Mouse (Mus musculus): ENCODE measurements at regions not wholly inside any gene's neighbourhood (a gene's known extent, or its start where the extent isn't known, plus 50 kb on each side); places are given as distances from the start of the nearest gene placed in this dataset.
A peak's percentile ranks its signal among the peaks of the same experiment; 100 is the strongest.
"Not testable (repeated sequence)": the region's sequence is repeated elsewhere in the genome, so short reads cannot be mapped to it uniquely, and the experiment has no call there.

- DNase-seq (ENCODE audit: extremely low read depth, low read depth): no peak
Observed at GRCm38 (mm10) chr1:150160314-150160713, 60.5 kb downstream of the Ptgs2 start.

GRCm38 (mm10) chr1:150164890-150165596, 65.2 kb downstream of the Ptgs2 start:
- DNase-seq (ENCODE audit: extremely low read depth, low read depth): peak; percentile 68

DNA sequence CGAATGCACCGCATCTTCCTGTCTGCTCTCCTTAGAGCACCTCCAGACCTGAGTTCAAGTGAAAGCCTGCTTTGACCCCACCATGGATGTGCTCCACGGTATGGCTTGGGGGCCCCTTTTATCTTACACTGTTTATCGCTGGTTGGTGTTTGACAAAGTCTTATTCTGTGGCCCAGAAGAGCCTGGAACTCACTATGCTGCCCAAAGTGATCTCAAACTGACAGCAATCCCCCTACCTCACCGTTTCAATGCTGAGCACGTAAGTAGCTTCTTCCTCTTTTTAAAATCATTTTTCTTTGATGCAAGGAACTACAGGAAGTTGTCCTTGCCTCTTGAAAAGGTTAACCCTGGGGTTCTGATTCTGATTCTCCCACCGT, 65.8 kb downstream of the Ptgs2 start:
- peak; percentile 38 for DNase-seq (ENCODE audit: extremely low read depth, low read depth)

GRCm38 (mm10) chr1:150167172-150167571, 67.3 kb downstream of the Ptgs2 start:
- no peak for DNase-seq (ENCODE audit: extremely low read depth, low read depth)

DNA sequence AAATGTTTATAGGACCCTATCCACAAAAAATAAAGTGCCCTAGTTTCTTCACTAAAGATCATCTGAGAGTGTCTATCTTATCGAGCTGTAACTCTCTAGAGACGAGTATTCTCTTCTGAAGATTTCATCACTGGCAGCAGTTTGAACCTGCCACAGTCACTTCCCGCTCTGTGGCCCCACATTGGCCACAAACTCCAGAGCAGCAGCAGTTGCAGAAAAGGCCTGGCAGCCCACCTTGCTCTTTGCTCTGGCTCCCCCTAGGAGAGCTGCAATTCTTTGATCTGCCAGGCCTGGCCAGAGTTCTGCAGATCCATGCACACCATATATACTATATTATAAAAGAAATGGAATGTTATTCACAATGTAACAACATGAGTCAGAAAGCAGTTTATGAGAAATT, 74.4 kb downstream of the Ptgs2 start:
- DNase-seq (ENCODE audit: extremely low read depth, low read depth): no peak

DNA sequence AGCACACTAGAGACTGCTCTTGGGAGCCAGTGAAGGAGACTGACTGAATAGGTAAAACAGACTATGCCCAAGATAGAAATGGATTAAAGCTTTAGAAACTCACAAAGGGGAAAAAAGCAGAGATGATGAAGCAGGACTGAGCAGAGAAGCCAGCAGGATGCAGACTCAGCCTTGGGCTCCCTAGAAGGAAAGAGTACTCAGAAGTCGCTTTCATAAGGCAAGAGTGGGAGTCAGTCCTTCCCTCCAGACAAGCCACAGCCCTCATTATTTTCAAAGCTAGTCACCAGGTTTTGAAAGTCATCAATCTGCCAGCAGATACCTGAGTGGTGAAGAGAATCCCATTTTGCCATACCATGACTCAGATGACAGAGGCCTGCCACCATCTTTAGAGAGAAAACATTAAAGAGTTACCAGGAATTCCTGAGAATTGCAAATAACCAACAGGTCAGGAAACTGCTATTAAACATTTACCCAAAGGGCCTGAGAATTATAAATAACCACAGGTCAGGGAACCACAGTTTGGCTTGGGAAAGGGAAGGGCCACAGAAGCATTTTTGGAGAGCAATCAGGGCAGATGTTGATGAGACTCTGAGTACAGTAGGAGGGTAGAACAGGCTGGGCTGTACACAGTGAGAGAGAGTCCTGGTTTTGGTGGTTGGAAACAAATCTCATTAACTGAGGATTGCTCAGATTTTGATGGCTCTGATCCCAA, 77.4 kb downstream of the Ptgs2 start:
- DNase-seq (ENCODE audit: extremely low read depth, low read depth): no peak

DNA sequence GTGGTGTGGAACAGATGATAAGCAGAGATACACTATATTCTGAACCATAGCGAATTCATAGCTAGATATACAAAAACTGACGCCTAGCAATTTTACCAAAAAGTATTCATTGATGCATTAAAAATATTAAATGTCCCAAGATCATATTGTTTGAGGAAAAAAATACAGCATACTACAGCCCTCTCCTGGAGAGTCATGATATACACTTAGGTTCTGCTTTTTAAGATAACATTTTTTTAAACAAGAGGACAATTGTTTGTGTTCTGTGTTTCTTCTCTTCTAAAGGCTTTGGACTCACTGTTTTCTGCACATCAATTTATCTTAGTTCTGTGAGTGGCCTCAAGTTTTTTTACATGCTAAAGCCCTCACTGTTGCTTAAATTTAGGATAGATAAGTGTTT, 102.2 kb downstream of the Ptgs2 start:
- DNase-seq (ENCODE audit: extremely low read depth, low read depth): peak; percentile 7

- DNase-seq (ENCODE audit: extremely low read depth, low read depth): no peak
Observed at GRCm38 (mm10) chr1:150212454-150212853, 106.8 kb upstream of the Pdc start.

DNA sequence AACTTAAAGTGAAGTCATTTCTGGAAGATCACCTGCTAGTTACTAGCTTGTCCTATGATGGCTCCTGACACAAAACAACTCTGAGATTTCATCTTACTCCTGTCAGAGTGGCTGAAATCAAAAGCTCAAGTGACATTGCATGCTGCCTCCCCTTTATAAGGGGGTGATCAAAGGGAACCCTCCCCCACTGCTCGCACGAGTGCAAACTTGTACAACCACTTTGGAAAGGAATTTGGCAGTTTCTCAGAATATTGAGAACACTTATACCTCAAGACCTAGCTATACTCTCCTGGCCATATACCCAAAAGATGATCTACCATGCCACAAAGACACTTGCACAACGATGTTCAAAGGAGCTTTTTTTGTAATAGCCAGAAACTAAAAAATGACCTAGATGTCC, 102.5 kb upstream of the Pdc start:
- DNase-seq (ENCODE audit: extremely low read depth, low read depth): no peak

- no peak for DNase-seq (ENCODE audit: extremely low read depth, low read depth)
Observed at GRCm38 (mm10) chr1:150218802-150219201, 100.4 kb upstream of the Pdc start.

DNA sequence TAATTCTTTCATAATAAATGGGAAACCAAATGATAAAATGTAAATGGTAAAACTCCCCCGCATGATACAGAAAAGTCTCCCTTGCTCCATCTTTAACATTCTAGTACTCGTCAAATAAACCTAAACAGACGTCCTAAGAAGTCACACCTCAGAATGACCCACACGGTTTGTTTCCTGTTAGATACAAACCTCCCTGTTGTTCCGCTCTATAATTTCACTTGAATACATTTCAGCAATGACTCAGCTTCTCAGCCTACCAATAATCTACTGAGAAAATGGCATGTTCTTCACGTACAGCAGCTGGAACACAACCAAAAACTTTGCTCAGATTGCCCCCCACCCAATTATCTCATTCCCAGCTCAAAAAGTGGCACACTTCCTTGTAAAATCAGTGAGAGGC, 93.7 kb upstream of the Pdc start:
- no peak for DNase-seq (ENCODE audit: extremely low read depth, low read depth)

- not testable (repeated sequence) for DNase-seq (ENCODE audit: extremely low read depth, low read depth)
Observed at GRCm38 (mm10) chr1:150239504-150239903, 79.7 kb upstream of the Pdc start.

- DNase-seq (ENCODE audit: extremely low read depth, low read depth): no peak
Observed at GRCm38 (mm10) chr1:150240110-150240509, 79.1 kb upstream of the Pdc start.

DNA sequence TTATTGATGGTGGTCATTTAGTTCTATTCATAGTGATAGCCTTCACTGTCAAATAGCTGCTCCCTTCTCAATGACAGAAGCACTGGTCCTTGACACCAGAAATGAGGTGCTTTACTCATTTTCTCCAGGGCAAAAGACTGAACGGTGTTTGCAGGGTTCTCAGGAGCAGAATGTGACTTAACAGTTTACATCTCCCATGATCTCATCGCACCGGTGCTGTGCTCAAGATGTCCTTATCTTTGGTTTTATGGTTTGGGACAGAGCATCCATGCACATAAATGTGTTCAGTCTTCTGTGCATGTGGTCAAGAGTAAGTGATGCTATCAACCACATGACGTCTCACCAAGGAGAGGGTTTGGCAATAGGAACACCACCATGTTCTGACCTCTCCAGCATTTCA, 78.1 kb upstream of the Pdc start:
- DNase-seq (ENCODE audit: extremely low read depth, low read depth): no peak

DNA sequence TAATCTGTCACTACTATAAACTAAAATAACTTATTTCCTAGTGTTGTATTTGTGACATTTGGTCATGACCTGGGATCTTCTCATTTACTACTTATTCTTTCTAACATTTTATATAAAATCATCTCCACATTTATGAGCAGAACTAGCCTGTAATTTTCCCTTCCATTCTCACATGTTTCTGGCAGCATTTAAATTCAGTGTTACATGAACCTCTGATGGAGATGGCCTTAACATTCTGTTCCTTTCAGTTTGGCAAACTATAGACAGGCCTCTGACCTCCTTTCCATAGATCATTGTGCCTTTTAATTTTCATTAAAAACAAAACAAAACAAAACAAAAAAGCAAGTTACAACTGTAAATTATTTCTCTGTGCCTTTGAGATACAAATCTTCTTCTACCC, 77.1 kb upstream of the Pdc start:
- no peak for DNase-seq (ENCODE audit: extremely low read depth, low read depth)

DNA sequence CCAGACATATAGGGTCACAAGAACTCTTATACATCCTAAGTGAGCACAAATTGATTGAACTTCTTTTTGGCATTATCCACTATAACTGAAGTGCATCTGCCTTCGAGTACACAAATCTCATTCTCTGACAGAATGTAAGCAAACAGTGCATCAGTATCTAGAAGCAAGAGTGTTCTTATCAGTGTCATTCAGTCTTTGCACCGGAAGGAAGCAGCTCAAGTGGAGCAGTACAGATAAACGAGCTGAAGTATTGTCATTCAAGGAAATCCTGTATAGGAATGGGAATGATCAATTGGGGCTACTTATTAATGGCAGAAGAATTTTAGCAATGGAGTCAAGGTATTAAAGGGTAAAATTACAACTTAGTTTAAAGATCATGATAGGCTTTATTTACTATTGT, 74.3 kb upstream of the Pdc start:
- no peak for DNase-seq (ENCODE audit: extremely low read depth, low read depth)

- no peak for DNase-seq (ENCODE audit: extremely low read depth, low read depth)
Observed at GRCm38 (mm10) chr1:150251422-150251821, 67.8 kb upstream of the Pdc start.

DNA sequence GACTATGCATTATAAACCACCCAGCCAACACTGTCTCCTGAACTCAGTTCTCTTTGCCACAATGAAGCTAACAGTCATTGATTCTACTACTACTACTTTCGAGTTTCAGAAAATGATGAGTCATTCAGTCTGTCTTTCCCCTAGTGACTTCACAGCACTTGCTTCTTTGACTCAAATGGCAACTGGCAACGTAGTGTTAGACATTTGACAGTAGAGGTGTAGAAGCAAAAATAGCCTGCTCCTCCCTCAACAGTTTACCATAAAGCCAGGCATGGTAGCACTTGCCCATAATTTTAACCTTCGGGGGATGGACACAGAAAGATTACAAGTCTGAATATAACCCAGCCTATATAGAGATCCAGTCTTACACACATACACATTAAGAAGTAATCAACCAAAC, 67.3 kb upstream of the Pdc start:
- DNase-seq (ENCODE audit: extremely low read depth, low read depth): no peak

DNA sequence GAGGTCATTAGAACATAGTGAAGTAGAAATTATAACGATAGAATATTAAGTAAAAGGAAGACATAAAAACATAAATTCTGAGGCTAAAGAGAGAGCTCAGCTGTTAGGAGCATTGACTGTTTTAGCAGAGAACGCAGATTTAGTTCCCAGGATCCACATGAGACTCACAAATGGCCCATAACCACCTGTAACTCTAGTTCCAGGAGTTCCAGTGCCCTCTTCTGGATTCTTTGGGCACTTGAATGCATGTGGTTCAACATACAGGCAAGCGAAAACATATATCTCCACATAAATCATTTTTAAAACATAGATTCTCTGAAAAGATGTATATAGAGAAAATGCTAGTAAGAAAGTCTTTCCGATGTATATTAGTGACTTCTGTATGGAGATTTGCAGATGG, 61.6 kb upstream of the Pdc start:
- no peak for DNase-seq (ENCODE audit: extremely low read depth, low read depth)

GRCm38 (mm10) chr1:150260355-150260754, 58.9 kb upstream of the Pdc start:
- DNase-seq (ENCODE audit: extremely low read depth, low read depth): no peak

DNA sequence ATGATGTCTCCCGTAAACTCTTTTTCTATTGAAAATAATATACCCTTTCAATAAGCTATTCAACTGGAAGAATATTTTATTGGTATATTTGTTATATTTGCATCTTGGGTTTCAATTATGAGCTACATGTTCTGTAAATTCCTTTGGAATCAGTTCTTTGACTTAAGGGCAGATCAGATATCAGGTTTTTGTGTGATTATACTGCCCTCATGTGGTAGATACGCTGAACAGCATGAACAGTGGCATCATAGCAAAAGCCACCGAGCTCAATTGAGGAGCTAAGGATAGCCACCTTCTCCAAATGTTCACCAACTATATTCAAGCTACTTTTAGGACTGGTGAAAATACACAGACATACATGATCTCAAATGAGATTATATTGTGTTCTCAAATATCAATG, 52.7 kb upstream of the Pdc start:
- DNase-seq (ENCODE audit: extremely low read depth, low read depth): peak; percentile 34

- DNase-seq (ENCODE audit: extremely low read depth, low read depth): no peak
Observed at GRCm38 (mm10) chr1:150267003-150267402, 52.2 kb upstream of the Pdc start.
